Comparison of ENCODE assay signal across 21 mouse cellular contexts in the genomic region with DNA sequence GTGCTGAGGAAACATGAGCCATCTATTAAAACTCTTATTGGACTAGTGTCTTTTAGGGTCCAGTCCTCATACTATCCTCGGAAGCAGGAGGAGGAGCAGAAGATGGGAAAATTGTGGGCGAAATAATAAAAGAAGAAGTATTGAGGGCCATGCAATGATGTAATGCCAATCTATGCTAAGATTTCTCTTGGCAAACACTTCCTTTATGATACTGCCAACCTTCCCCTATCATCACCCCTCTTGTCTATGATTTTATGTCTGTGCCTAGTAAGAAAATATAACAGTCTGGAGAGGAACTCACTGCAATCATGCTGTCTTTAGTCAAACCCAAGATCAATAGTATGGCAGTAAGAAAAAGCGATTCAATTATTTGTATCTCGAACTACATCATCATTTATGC. TPM values are rescaled to one million over a fixed set of nuclear protein-coding genes. Genes with fewer than 3 reads are reported as not detected.
DNase-seq lines count a peak whose midpoint lies in the region; ATAC-seq lines count a peak whose summit lies in the region.
"Had no signal": no experiment of that assay in that cellular context is flagged by ENCODE, and none has a peak within 500 bp of the region (broad histone marks: within the 10 kb centered on the region; RNA-seq: fewer than 3 reads in every experiment).

No protein-coding gene starts in this region.

- intact Hi-C loops in left cerebral cortex, postnatal 14 days (cut with DNase I): no loop called here

- ATAC-seq in common myeloid progenitor, adult 5-6 weeks (replicated peaks; ENCODE audit: low read depth, poor library complexity, severe bottlenecking): peak; percentile 50; the same call in 1 of the 2 replicates
- peak; percentile 82 for ATAC-seq in granulocyte monocyte progenitor cell, adult 5-6 weeks (replicated peaks; ENCODE audit: poor library complexity, severe bottlenecking)
- peak; percentile 75 for ATAC-seq in megakaryocyte, adult 5-6 weeks (ENCODE audit: poor library complexity, severe bottlenecking)
- ATAC-seq in megakaryocyte progenitor cell, adult 5-6 weeks (replicated peaks; ENCODE audit: poor library complexity): peak; percentile 82
- ATAC-seq: activated CD4-positive, CD25-positive, alpha-beta regulatory T cell, adult 4 months; CD4-positive, CD25-positive, alpha-beta regulatory T cell, adult 4 months had no signal

- no peak for DNase-seq in cerebellum, adult 11 months
- DNase-seq in left cerebral cortex, postnatal 14 days (ENCODE audit: low spot score in 2 of 2): no peak
- DNase-seq in heart, adult 11 months: no peak
- no peak for DNase-seq in embryo, embryonic 9.5 days (ENCODE audit: extremely low spot score)
- DNase-seq: adrenal gland, adult 2 months; adrenal gland, adult 8-10 months; adrenal gland, postnatal 10 days; adrenal gland, postnatal 14 days; adrenal gland, postnatal 25 days; adrenal gland, postnatal 36 days; B cell, adult 2 months; cerebellum, adult 11-12 months; cerebellum, adult 18-20 months had no signal

RNA-seq across cellular contexts. Expression of gene Galnt3, which starts 18.5 kb away (rescaled TPM):
- 1.7 and 3.7 TPM in 2 replicates for total RNA-seq in common myeloid progenitor, adult 5-6 weeks (2017)
- total RNA-seq in granulocyte monocyte progenitor cell, adult 5-6 weeks (2014; fragmentation: Nextera tagmentation): 12.9 and 13.0 TPM in 2 replicates
- 7.0 and 9.1 TPM in 2 replicates for total RNA-seq in granulocyte monocyte progenitor cell, adult 5-6 weeks (2017)
- total RNA-seq in megakaryocyte, adult 5-6 weeks (2015): 8.1 and 12.7 TPM in 2 replicates
- 4.9 and 7.5 TPM in 2 replicates for total RNA-seq in megakaryocyte, adult 5-6 weeks (2017)
- 9.3 and 11.7 TPM in 2 replicates for total RNA-seq in megakaryocyte progenitor cell, adult 5-6 weeks (2015)
- 8.0 and 12.4 TPM in 2 replicates for total RNA-seq in megakaryocyte progenitor cell, adult 5-6 weeks (2017)
- total RNA-seq in left cerebral cortex, postnatal 14 days (2021): 1 to 10 TPM; 3.3 to 3.4 TPM
- total RNA-seq: G1E, MEL had no signal
